Mouse (Mus musculus) layer of hippocampus, adult 18-20 months (tissue): Measurements from ENCODE around the gene Sdccag8. TPM values are rescaled to one million over a fixed set of nuclear protein-coding genes. Genes with fewer than 3 reads are reported as not detected.
A peak's percentile ranks its signal among the peaks of the same experiment; 100 is the strongest.
"Not testable (repeated sequence)": the region's sequence is repeated elsewhere in the genome, so short reads cannot be mapped to it uniquely, and the experiment has no call there.

Experiments
- DNase-seq, 2 experiments: peaks; one replicate each; pipeline ENCODE4 v3.0.0; 2022; ENCODE audit warnings: low spot score in 2 of 2
- total RNA-seq, 2 experiments: library from RNA; stranded (reverse); gene quantifications; 2 replicates each; pipeline ENCODE4 v1.2.3; 2021

The Sdccag8 gene
- total RNA-seq, 2 experiments from 2014 or later, result 16.3 to 16.9 TPM

DNA sequence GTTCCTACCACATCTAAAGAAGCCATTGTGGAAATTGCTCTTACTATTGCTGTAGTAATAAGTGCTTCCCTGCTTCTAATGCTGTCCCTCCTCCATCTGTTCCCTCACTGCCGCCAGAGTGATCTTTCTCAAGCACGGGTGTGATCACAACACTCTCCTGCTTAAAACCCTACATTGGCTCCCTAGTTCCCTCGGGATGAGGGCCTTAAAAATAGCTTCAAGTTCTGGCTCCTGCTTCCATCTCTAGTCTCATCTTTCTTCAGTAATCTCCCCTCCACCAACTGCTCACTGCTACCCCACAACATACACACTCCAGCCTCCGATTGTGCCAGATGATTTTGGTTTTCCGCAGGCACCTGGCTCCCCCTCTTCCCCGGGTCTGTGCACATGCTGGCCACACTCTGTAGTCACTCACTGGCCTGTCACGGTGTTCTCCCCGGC lies 125.5 kb downstream of the Sdccag8 start:
- peak in 1 of 2 experiments; percentile 55 for DNase-seq

DNA sequence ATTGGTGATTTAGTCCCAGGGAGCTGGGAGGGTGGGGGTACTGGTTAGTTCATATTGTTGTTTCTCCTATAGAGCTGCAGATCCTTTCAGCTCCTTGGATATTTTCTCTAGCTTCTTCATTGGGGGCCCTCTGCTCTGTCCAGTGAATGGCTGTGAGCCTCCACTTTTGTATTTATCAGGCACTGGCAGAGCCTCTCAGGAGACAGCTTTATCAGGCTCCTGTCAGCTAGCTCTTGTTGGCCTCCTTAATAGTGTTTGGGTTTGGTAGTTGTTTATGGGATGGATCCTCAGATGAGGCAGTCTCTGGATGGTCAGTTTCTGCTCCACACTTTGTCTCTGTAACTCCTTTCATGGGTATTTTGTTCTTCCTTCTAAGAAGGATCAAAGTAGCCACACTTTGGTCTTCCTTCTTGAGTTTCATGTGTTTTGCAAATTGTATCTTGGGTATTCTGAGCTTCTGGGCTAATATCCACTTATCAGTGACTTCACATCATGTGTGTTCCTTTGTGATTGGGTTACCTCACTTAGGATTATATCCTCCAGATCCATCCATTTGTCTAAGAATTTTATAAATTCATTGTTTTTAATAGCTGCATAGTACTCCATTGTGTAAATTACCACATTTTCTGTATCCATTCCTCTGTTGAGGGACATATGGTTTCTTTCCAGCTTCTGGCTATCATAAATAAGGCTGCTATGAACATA lies 127.0 kb downstream of the Sdccag8 start:
- DNase-seq, result not testable (repeated sequence)

DNA sequence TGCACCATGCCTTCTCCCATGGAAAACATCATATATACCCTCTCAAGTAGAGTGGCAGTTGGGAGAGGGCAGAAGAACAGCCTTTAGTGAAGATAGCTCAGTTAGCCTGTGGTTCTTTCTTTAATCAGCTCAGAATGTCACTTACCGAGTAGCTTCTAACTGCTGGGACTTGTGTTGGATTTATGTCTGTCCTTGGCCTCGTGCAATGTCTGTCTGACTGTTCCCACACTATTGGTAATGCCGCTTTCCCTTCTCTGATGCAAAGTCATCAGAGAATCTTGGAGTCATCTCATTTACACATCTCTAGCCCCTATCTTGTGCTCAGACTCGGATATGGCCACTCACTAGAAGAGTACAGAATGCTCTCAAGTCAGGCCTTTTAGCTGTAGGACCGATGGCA lies 128.7 kb downstream of the Sdccag8 start:
- DNase-seq, result no peak

DNA sequence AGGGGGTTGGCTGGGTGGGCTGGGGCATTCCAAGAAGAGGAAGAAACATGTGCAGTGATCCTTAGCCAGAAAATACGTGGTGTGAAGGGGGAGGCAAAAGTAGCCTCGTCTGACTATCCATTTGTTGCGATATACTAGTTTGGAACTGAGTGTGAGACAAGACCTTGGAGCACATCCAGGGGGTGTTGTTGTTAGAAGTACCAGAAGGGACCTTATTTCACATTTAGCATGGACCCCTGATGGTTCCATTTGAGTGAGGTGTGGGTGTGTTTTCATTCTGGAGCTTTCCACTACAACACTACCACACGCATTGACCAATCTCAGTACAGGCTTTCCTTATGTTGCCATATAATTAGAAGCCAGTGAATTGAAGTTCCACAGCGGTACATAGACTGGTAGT lies 129.5 kb downstream of the Sdccag8 start:
- no peak for DNase-seq

DNA sequence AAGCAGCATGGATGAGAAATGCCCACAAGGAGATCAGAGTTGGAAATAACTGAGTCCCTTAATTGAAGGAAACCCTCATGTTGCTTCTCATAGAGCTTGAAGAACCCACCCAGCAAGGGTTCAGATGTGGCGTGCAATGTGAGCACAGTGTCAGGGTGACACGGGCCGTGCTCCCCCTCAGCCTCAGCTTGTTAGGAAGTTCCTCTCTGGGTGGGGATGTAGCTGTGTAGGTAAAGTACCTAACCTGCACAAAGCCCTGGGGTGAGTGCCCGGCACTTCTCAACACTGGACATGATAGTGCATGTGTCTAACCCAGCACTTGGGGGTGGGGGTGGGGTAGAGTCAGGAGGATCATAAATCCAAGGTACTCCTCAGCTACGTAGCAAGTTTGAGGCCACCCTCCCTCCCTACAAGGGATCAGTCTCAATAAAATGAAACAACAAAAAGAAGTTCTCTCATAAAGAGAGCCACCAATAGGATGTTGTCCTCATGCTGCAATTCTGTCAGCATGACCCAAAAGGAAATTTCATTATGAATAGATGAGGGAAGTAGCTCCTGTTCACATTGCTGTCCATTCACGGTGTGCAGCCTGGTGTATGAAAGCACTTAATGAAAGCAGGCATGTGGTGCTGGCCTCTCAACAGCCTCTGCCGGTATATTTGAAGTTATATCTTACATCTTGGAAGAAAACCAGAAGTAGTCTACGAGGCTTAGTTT lies 130.2 kb downstream of the Sdccag8 start:
- DNase-seq, result no peak

DNA sequence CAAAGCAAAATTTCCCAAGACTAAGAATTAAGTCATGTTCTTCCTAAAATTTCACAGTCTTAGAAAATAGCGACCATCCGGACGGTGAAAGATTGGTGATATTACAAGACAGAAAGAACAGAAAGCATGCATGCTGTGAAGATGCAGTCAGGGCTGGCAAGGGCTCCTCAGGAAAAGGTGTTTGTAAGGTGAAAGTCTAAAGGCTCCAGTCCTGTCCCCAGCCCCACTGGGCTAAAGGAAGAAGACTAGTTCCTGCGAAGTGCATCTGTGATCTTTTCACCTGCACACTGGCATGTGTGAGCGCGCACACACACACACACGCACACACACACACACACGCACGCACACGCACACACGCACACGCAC lies 130.7 kb downstream of the Sdccag8 start:
- no peak for DNase-seq

DNA sequence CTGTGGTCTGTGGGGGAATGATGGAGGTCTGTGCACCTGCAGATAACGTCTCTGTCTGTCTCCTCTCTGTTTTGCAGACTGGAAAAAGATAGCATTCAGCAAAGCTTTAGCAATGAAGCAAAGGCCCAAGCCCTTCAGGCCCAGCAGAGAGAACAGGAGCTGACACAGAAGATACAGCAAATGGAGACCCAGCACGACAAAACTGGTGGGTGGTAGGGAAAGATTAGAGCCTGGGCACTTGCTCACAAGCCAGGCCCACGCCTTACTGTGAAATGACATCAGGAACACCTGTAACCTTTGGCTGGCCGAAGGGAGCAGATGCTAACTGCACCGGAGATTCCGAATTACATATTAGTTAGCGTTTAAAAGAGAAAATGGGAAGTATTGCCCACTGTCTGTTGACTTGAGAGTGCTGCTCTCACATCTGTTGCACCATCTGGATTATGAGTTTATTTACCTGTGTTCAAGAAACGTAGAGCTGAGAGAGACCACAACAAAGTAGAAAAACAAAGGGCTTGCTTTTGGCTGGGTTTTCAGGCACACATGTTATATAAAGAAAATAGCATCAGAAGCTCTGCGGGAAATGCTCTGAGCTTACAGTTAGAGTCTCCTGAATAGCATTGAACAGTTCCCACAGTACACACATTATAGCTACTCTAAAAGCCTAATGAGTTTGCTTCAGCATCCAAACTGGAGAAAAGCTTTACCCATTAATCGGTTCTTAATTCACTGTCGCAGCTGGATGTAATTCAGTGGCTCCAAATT lies 131.8 kb downstream of the Sdccag8 start:
- peak in 1 of 2 experiments; percentile 55 for DNase-seq

DNA sequence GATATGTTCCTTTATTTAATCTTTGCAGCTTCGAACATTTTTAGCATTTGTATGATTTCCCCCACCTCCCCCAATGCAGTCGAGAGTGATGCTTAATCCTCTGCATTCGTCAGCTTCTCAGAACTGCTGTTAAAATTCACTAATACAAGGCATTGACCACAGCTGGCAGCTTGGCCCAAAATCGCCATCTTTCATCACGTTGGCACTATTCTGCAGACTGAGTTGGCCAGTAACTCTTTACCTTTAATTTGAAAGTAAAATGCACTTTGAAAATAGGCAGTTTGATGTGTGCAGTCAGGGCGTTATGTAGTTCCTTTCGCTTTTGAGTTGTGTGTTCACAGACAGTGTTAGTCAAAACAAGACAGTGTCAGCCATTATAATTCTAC lies 132.3 kb downstream of the Sdccag8 start:
- DNase-seq, result no peak

DNA sequence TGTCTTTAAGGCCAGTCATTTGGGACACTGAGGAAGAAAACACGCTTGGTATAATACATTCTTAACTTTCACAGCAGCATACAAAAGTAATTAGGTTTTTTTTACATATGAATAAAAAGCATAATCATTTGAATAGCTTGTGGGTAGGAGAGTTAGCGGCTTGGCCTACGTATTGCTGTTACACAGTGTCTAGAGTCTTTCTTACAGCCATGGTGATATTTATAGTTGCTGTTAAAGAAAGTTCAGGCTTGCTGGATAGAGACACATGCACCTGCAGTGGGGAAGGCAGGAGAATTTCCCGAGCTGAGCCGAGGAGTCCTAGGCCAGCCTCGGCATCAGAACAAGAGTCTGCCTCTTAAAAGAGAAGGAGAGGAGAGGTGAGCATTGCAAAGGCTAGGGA lies 134.4 kb downstream of the Sdccag8 start:
- no peak for DNase-seq

DNA sequence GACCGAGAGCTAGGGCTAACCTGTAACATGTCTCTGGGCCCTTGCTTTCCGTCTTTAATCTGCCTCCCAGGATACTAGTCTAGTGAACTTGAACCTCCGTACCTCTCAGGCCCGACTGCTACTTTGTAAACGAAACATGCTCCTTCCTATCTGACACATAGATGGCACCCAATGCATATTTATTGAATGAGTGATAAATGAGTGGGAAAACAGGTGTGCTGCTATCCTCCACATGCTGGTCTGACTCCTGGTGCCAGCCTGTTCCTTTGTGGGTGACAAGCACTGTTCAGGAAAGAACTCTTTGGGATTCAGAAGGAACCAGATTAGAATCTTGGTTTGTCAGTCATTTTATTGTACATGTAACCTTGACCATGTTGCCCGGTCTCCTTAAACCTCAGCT lies 134.9 kb downstream of the Sdccag8 start:
- no peak for DNase-seq

DNA sequence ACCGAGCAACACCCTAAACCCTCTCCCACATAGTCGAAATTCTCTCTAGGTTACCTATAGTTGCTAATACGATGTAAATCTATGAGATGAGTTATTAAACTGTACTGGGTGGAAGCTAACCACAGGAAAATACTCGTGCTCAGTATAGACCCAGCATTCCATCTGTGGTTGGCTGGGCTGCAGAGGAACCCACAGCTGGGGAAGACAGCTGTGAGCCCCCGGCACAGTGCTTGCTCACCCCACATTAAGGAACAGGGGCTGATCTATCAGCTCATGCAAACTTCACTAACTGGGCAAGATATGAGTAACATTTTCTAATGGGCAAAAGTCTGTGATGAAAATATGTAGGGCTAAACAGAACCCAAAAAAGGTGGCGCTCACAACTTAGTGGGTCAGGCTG lies 135.6 kb downstream of the Sdccag8 start:
- no peak for DNase-seq

DNA sequence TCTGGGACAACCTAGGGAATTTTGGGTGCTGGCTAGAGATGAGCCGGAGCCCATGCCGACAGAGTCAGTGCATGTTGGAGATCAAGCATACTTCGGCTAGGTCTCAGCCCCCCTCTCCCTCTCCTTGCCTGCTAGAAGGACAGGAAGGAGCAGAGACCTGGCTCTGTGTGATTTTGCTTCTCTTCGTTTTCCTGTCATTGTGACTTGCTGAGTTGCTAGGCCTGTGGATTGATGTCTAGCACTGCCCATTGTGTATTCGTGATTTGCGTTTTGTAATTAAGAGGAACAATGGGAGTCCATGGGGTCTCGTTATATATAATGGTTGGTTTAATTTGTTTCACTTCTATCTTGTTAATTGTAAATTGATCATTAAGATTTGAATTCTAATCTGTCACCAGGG lies 137.4 kb downstream of the Sdccag8 start:
- DNase-seq, result no peak

DNA sequence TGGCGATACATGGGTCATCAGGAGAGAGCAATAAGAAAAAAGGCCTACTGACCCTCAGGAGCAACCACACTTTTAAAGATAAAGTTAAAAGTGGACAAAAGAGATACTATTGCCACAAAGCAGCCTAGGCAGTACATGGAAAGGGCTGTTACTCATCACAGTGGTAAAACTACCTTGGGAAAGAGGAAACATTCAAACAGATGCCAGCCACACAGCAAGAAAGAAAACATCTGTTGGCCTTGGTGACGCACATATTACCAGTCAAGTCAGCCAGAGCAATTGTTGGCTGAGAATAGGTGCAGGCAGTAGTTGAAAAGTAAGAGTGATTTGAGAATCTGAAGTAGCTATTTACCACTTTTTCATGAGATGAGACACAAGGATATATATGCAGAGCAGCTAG lies 143.9 kb downstream of the Sdccag8 start:
- no peak for DNase-seq

DNA sequence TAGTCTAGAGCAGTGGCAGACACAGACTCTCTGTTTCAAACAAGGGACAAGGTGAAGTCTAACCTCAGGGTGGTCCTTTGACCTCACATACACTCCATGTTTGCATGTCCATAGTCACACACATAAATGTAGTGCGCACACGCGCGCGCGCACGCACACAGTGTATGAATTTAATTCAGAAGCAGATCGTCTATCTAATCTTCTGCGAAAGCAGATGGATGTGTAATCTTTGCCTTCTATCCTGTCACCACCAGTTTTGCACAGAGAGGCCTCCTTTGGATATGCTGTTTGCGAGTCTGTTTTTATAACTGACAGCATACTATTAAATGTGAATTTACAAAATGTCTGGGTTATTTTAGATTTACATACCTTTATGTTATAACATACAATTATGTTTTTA lies 147.3 kb downstream of the Sdccag8 start:
- no peak for DNase-seq

DNA sequence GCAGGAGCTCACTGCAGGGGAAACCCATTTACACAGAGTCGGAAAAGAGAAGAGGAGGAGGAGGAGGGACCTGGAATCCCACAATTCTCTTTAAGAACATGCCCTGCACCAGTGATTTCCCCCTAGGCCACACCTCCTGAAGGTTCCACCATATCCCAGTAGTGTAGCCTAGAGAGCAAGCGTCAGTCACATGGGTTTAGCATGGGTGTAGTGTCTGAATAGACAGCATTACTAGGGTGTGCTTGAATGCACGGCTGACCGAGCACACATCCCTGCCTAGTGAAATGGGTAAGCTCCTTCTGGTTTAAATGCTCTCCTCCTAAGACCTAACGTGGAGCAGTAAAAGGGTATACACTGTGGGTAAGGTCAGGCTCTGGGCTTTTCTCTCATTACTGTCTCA lies 148.4 kb downstream of the Sdccag8 start:
- no peak for DNase-seq

DNA sequence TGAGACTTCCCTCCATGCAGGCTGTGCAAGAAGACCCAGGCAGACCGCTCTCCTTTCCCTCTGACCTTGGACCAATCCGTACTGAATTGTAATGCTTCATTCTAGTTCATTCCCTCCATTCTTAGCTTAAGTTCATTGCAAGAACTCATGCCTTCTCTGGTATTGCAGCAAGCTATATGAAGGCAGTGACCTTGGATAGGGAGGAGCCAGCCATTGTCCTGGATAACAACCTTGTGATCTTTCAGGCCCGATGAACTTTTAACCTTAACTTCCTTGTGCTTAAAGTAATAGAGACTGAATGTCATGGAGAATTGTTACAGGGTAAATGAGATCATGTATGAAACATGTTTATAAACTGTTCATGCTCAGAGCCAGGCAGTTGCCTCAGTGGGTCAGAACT lies 152.8 kb downstream of the Sdccag8 start:
- no peak for DNase-seq

DNA sequence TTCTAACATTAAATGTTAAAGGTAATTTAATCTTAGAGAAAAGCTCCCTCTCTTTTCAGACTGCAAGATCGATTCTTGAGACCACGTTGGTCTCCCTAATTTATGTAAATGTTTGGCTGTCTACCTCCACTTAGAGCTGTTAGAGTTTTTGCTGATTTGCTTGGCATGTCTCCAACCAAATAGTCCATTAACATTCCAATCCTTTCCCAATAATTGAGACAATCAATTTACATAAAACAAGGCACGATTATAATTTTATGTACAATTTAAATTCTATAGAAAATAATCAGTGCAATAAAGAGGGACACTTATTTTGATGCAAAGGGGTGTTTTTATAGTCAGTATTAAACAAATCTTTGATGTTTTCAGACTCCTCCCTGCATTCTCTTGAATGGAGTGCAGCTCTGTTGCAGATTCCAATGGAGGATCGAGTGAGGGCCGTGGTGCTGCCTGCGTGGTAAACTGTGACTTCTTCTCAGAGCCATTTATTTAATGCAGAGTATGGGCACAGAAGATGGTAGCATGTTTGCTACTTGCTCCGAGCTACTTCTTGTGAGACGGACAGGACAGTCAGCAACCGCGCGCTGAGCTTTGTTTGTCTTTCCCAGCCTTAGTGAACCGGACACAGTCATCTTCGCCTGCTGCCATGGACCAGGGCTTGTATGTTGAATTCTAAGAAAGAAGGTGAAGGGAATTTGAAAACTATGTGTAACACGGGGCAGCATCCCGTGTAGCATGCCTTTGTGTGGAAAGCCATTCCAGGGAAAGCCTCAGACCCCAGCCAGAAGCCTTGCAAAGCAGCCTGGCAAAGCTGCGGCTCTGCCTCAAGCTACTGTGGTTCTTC lies 156.4 kb downstream of the Sdccag8 start:
- no peak for DNase-seq

DNA sequence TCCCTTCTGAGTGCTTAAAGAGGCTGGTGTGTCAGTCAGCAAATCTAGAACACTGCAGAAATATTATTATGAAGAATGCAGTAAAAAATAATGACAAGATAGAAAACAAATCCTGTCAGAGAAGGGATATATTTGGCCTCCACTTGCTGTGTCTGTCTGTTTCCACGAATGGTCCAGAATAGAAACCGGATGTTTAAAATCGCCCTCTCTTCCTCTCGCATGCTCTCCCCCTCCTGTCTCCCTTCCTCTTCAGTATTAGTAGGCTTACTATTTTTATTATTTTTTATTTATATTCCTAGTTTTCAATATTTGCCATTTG lies 157.0 kb downstream of the Sdccag8 start:
- DNase-seq, result no peak

DNA sequence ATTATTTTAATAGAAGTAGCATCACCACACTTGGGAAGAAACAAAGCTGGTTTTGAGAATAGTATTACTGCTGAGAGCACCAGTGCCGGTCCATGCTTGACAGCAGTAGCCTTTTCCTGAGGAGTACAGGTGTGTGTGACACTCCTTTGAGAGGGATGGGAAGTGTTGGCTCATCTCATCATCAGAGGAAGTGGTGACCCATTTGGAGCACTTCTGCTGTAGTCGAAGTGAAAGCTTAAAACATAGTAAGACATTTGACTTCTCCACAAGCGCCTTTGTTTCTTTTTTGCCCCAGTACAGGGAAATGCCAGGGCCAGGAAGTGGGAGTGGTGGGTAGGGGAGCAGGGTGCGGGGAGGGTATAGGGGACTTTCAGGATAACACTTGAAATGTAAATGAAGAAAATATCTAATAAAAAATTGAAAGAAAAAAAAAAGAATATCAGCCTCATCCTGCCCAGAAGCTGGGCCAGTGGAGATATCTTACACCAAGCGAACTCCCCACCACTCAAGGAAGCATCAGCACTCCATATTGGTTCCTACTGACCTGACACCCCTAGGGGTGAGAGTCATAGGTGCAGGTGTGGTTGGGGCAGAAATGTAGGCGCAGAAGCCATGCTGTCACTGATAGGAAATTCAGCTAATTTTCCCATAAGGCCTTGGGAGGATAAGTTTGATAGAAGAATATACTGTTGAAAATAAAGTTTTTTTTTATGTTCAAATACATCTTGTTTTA lies 159.1 kb downstream of the Sdccag8 start:
- DNase-seq, result no peak

DNA sequence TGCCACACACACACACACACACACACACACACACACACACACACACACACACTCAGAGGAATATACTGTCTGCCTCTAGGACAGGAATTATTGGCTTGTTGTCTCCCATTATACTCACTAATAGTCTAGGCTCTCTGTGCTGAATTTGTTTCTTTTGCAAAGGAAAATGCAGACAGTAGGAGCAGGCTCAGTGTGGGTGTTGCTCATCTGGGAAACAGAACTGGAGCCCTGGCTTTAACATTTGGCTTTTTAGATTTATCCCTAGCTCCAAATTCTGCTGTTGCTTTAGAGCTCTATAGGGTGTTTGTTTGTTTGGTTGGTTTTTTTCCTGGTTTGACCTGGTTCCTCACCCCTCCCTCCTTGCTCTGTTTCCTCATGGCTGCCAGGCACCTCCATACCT lies 164.8 kb downstream of the Sdccag8 start:
- peak; percentile 61 to 81 for DNase-seq

DNA sequence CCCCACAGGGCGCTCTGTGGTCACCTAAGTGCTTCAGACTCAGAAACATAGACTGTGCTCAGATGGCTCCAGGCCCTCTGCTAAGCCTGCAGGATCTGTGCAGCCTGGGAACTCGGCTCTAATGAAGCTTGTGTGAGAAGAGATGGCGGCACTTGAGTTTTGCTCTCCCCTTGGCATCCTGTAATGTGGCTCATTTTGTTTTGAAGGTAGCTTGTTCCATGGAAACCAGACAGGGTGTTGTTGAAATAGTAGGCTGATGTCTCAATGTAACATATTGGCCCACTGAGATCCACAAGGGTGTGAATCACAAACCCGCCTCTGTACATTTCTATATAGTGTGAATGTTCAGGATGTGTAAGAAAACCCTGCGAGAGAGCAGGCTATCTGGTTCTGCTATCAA lies 165.7 kb downstream of the Sdccag8 start:
- no peak for DNase-seq
